Mouse (Mus musculus): ENCODE data around the gene Krt82. TPM values are rescaled to one million over a fixed set of nuclear protein-coding genes. Genes with fewer than 3 reads are reported as not detected.
A peak's percentile ranks its signal among the peaks of the same experiment; 100 is the strongest.
"Not testable (repeated sequence)": the region's sequence is repeated elsewhere in the genome, so short reads cannot be mapped to it uniquely, and the experiment has no call there.

Gene Krt82
- polyA plus RNA-seq, 1 experiment, result not detected

- DNase-seq (ENCODE audit: extremely low spot score in 1 of 2, low spot score in 1 of 2), result peak; percentile 42 to 90
Measured at GRCm38 (mm10) chr15:101519792-101520191, 30.7 kb downstream of the Krt82 start.

GRCm38 (mm10) chr15:101517161-101517560 lies 33.3 kb downstream of the Krt82 start, which contains the start of gene Gm49425:
TSS of gene Gm49425 (minus strand) at chr15:101517261.
- DNase-seq (ENCODE audit: extremely low spot score in 1 of 2, low spot score in 1 of 2), result not testable (repeated sequence)

DNA sequence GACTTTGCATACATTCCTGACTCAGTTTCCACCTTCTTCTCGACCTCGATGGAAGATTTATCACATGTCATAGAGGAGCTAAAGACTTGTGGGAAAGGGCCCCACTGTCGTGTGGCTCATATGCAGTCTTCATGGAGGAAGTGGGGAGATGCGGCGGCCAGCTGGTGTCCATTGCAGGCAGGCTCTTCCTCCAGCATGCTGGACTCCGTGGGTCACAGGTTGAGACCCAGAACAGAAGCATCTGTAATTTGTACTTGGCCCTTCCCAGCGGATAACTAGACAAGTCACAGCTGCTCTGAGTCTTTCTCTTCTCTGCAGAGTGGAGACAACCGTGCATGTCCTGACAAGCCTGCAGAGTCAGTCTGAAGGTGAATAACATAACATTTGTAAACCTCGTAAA lies 42.2 kb downstream of the Krt82 start:
- no peak for DNase-seq (ENCODE audit: extremely low spot score in 1 of 2, low spot score in 1 of 2)

- DNase-seq (ENCODE audit: extremely low spot score in 1 of 2, low spot score in 1 of 2), result no peak
Measured at GRCm38 (mm10) chr15:101506896-101507758, 43.3 kb downstream of the Krt82 start.

DNA sequence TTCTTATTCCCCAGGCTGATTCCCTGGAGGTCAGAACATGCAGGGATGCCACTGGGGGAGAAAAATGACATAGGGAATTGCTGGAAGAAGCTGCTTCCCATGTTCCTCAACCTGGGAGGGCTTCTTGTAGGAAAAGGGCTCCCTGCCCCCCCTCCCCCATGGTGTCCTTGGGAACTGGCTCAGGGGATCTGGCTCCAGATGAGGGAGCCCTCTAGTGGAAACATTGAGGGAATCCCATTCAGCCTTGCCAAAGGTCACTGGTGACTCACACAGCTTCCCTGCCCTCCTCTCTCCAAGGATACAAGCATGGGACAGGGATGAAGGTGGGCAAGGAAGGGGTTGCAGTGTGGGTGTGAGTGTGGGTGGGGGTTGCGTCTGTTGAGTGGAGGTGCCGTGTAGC lies 53.3 kb downstream of the Krt82 start:
- DNase-seq (ENCODE audit: extremely low spot score in 1 of 2, low spot score in 1 of 2), result peak in 1 of 2 experiments; percentile 52

DNA sequence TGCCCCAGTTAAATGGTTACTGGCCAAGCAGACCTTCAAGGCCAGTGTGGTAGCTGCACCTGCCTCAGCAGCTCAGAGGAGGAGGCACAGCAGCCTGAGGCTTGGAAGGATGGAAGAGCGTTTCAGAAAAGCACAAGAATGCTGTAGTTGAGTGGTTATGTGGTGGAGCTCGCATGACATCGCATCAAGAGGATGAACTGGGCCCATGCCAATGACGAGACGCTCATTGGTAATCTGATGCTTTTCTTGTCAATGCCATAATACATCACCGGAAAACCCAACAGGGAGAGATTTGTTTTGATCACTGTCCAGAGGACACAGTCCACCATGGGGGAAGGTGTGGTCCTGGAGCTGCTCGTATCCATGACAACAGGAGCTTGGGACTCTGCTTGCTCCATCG lies 55.2 kb downstream of the Krt82 start:
- DNase-seq (ENCODE audit: extremely low spot score in 1 of 2, low spot score in 1 of 2), result no peak

DNA sequence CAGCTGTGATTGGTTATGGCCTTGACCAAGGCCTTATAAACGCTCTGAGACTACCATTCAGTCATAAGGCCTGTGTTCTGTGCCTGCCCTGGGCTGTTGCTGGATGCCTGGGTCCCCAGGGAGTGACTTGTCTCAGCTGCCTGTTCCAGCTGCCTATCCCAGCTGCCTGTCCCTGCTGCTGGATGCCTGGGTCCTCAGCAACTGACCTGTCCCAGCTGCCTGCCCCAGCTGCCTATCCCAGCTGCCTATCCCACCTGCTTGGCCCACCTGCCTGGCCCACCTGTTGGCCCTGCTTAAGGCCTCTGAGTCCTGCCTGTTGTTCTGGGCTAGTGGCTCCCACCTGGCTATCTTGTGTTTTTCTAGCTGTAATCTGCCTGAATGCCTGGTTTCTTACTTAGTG lies 56.3 kb downstream of the Krt82 start:
- no peak for DNase-seq (ENCODE audit: extremely low spot score in 1 of 2, low spot score in 1 of 2)

- no peak for DNase-seq (ENCODE audit: extremely low spot score in 1 of 2, low spot score in 1 of 2)
Measured at GRCm38 (mm10) chr15:101493713-101494112, 56.8 kb downstream of the Krt82 start.

DNA sequence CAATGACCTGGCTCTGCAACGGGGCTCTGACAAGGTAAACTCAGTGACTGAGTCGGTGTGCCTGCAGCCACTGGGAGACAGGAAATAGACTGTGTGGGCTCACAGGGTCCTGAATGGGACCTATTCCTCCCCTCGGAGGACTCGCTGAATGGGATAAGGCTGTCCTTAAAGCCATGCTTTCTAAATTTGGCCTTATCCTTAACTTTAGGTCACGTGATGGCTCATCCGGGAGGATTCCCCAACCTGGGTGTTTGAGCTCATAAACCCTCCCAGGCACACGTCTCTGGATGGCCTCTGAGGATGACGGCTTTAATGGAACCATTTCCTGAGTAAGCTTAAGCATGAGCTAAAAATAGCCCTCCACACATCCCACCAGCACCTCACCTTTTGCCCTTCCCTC lies 57.7 kb downstream of the Krt82 start:
- DNase-seq (ENCODE audit: extremely low spot score in 1 of 2, low spot score in 1 of 2), result no peak

GRCm38 (mm10) chr15:101491431-101491830 lies 59.0 kb downstream of the Krt82 start, which contains the start of gene Krt83:
TSS of gene Krt83 (minus strand) at chr15:101491512.
- no peak for DNase-seq (ENCODE audit: extremely low spot score in 1 of 2, low spot score in 1 of 2)

Other genes with a start within 250 kb of the Krt82 start
- gene Krt80, start 180.5 kb downstream of the Krt82 start, polyA plus RNA-seq (2012; rRNA removed), result 2.0 and 3.3 TPM in 2 replicates
- 0.34 and 1.0 TPM in 2 replicates for gene Krt7, start 139.6 kb downstream of the Krt82 start, polyA plus RNA-seq (2012; rRNA removed)
- 0.10 and 0.13 TPM in 2 replicates for gene Krt87, start 111.9 kb downstream of the Krt82 start, polyA plus RNA-seq (2012; rRNA removed)
- not detected in 2 replicates for gene Krt88, start 102.9 kb downstream of the Krt82 start, polyA plus RNA-seq (2012; rRNA removed)
- not detected in 2 replicates for gene Krt81, start 86.9 kb downstream of the Krt82 start, polyA plus RNA-seq (2012; rRNA removed)
- 0.10 TPM in 1 of 2 replicates, not detected in the other for gene Krt86, start 77.2 kb downstream of the Krt82 start, polyA plus RNA-seq (2012; rRNA removed)
- gene Krt83, start 59.2 kb downstream of the Krt82 start, polyA plus RNA-seq (2012; rRNA removed), result not detected in 2 replicates
- not detected in 2 replicates for gene Gm49425, start 33.4 kb downstream of the Krt82 start, polyA plus RNA-seq (2012; rRNA removed)
- gene Krt84, start 17.8 kb downstream of the Krt82 start, polyA plus RNA-seq (2012; rRNA removed), result 0.06 TPM in 1 of 2 replicates, not detected in the other
- gene Krt90, start 12.3 kb upstream of the Krt82 start, polyA plus RNA-seq (2012; rRNA removed), result 0.08 and 0.10 TPM in 2 replicates
- gene Krt75, start 23.2 kb upstream of the Krt82 start, polyA plus RNA-seq (2012; rRNA removed), result not detected in 2 replicates
- gene Gm5414, start 77.5 kb upstream of the Krt82 start, polyA plus RNA-seq (2012; rRNA removed), result not detected in 2 replicates
- not detected in 2 replicates for gene Gm5478, start 96.7 kb upstream of the Krt82 start, polyA plus RNA-seq (2012; rRNA removed)
- gene Krt6b, start 129.6 kb upstream of the Krt82 start, polyA plus RNA-seq (2012; rRNA removed), result not detected in 2 replicates
- gene Krt6a, start 143.6 kb upstream of the Krt82 start, polyA plus RNA-seq (2012; rRNA removed), result not detected in 2 replicates
- 0.08 TPM in 1 of 2 replicates, not detected in the other for gene Krt5, start 162.2 kb upstream of the Krt82 start, polyA plus RNA-seq (2012; rRNA removed)
- gene Krt71, start 192.4 kb upstream of the Krt82 start, polyA plus RNA-seq (2012; rRNA removed), result not detected in 2 replicates
- gene Krt72, start 235.8 kb upstream of the Krt82 start, polyA plus RNA-seq (2012; rRNA removed), result 0.17 and 0.28 TPM in 2 replicates